Mouse (Mus musculus): ENCODE data around the gene Crybg2.

DNA sequence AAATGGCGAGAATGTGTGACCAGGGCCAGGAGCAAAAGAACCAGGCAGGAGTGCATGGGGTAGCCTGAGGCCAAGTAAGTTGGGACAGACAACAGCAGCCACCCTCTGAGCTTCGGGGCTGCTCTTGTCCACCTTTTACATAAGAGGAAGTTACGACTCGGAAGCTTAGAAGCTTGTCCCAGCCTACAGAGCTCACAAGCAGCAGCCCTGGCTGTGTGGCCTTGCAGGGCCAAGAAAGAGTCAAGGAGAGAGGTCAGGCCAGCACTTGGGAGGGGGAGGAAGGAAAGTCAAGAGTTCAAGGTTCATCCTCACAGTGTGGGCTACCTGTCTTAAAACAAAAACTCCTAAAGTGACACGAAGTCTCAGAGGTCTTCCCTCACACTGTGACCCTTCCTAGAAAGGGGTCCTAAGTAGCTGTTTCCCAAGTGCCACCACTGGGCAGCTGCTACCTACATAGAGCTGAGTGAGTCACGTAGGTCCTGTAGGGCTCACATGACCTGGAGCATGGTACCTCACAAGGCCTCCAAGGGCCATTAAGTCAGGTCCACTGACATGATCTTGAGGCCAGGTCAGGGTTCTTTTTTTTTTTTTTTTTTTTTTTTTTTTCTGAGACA is 59.7 kb downstream of the Crybg2 start:
- TF ChIP-seq CTCF (IDR thresholded peaks at IDR 0.05; ENCODE audit: borderline replicate concordance, insufficient read depth, low read length) (no peak), POLR2A (IDR thresholded peaks at IDR 0.05; ENCODE audit: low read depth, low read length) (no peak)
